Mouse (Mus musculus) midbrain, embryonic 15.5 days (tissue): ENCODE data around the gene Kdm1b. TPM values are rescaled to one million over a fixed set of nuclear protein-coding genes. Genes with fewer than 3 reads are reported as not detected.

Source experiments
- ATAC-seq: fragments of 200-750 bp; cut with Nextera tagmentation; replicated peaks from 2 replicates; pipeline ENCODE4 v1.8.0; 2017; ENCODE audit warnings: moderate TSS enrichment
- H3K27ac ChIP-seq: fragments of 300-500 bp; sonication (generic); 2 replicates; pipeline ENCODE4 v1.5.1; 2015; ENCODE audit warnings: mild to moderate bottlenecking, inconsistent platforms
- H3K27me3 ChIP-seq: fragments of 300-500 bp; sonication (generic); replicated peaks from 2 replicates; pipeline ENCODE4 v1.6.1; 2015; ENCODE audit warnings: inconsistent platforms
- H3K36me3 ChIP-seq: fragments of 300-500 bp; sonication (generic); replicated peaks from 2 replicates; pipeline ENCODE4 v1.6.1; 2015; ENCODE audit warnings: inconsistent platforms
- H3K4me1 ChIP-seq: fragments of 300-500 bp; sonication (generic); 2 replicates; pipeline ENCODE4 v1.6.1; 2015; ENCODE audit warnings: inconsistent platforms
- H3K4me2 ChIP-seq: fragments of 300-500 bp; sonication (generic); 2 replicates; pipeline ENCODE4 v1.6.1; 2015; ENCODE audit warnings: inconsistent platforms, mild to moderate bottlenecking, moderate library complexity
- H3K4me3 ChIP-seq: fragments of 300-500 bp; sonication (generic); 2 replicates; pipeline ENCODE4 v1.5.1; 2015; ENCODE audit warnings: mild to moderate bottlenecking, inconsistent platforms
- H3K9ac ChIP-seq: fragments of 300-500 bp; sonication (generic); 2 replicates; pipeline ENCODE4 v1.6.1; 2015; ENCODE audit warnings: mild to moderate bottlenecking, inconsistent platforms
- H3K9me3 ChIP-seq: fragments of 300-500 bp; sonication (generic); 2 replicates; pipeline ENCODE4 v1.6.1; 2016; ENCODE audit warnings: inconsistent platforms
- WGBS: fragments of 180-500 bp; shearing (Covaris S2); methylation state at CpG from one replicate; pipeline ENCODE4 v1.1.7; 2015; ENCODE audit warnings: mixed read lengths; 5-methylcytosine and 5-hydroxymethylcytosine counted together
- polyA plus RNA-seq: library from polyadenylated mRNA; unstranded; fragments of >200 nt; fragmentation: Nextera tagmentation; extraction: Ambion mirVana; gene quantifications from 2 replicates; pipeline ENCODE4 v1.2.1, GENCODE M21; 2015

Kdm1b gene
- polyA plus RNA-seq, 1 experiment from 2014 or later: 21.8 TPM

DNA sequence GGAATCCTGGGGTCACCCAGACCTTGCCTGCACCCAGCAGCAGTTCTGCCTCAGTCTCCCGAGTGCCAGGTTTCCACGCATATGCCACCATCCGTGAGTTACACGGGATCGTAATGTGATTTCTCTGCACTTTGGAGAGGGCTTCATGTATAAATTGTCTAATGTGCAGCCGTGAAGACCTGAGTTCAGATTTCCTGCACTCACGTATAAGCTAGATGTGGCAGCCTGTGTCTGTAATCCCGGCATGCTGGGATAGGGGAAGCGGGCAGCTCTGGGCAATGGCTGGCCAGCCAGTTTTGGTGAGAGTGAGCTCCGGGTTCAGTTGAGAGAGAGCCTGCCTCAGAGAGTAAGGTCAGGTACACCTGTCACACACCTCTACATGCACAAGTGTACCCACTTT is 23.2 kb downstream of the Kdm1b start:
- no peaks in the 10 kb centered on the region for H3K9me3 ChIP-seq
- H3K4me3 ChIP-seq: no peak overlapping the region
- no peaks in the 10 kb centered on the region for H3K27me3 ChIP-seq
- H3K4me1 ChIP-seq: no peaks in the 10 kb centered on the region
- no peak overlapping the region for H3K4me2 ChIP-seq
- H3K27ac ChIP-seq: no peak overlapping the region
- no peak overlapping the region for H3K9ac ChIP-seq
- H3K36me3 ChIP-seq: peaks cover 16% of the 10 kb centered on the region
- no peak for ATAC-seq
- whole genome bisulfite sequencing: 96% methylated on average over 10 of the region's 10 CpGs

DNA sequence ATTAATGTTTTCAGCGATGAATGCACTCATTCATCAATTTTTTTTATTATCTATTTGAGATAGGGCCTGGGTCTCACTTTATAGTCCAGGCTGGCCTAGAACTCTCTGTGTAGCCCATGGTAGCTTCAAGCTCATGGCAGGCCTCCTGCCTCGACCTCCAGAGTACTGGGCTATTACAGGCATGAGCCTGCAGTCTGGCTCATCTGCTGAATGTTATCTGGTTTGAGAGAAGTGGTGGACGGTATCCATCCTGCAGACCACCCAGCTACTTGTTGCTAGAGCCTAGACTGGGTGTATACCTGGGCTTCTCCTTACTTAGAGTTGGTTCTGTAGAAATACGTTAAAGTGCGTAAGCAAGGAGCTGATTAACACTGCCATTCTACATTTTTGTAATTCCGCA is 23.7 kb downstream of the Kdm1b start:
- H3K36me3 ChIP-seq: peaks cover 15% of the 10 kb centered on the region
- no peaks in the 10 kb centered on the region for H3K27me3 ChIP-seq
- ATAC-seq: no peak
- no peaks in the 10 kb centered on the region for H3K4me1 ChIP-seq
- 92% methylated on average over 6 of the region's 6 CpGs for WGBS
- no peak overlapping the region for H3K9ac ChIP-seq
- H3K27ac ChIP-seq: no peak overlapping the region
- no peak overlapping the region for H3K4me2 ChIP-seq
- no peak overlapping the region for H3K4me3 ChIP-seq
- no peaks in the 10 kb centered on the region for H3K9me3 ChIP-seq

DNA sequence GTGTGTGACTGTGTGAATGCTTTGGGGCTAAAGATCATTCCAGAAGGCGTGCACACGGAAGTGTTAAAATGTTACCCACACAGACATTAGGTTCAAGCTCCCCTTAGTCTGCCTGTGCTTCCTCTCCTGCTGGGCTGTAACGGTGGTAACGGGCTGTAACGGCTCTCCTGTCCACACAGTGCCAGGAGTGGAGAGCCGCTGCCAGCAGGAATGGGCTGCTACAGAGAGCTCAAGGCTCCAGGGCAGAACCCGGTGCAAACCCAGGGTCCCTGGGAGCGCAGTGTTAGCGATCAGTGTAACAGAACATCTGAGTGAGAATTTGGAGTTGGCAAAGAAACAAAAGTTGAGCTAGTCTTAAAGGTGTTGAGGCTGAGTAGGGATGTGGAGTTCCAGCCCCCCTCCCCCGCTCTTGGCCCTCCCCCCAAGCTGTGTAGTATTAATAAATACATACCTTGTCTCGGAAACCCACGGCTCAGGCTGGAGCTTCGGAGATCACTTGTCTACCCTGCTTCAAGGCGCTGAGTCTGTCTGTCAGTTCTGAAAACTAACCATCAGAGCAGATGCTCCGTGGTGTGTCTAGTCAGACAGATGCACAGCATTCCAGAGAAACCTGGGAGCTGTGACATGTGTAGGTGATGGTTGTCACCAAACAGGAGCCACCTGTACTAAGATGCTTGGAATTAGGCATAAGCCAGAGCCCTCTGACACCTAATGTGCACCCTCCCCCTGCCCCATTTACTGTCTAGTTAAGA is 27.2 kb downstream of the Kdm1b start:
- H3K4me2 ChIP-seq: no peak overlapping the region
- H3K4me1 ChIP-seq: no peaks in the 10 kb centered on the region
- WGBS: 85% methylated on average over 15 of the region's 15 CpGs
- H3K9ac ChIP-seq: no peak overlapping the region
- H3K27me3 ChIP-seq: no peaks in the 10 kb centered on the region
- H3K27ac ChIP-seq: no peak overlapping the region
- H3K9me3 ChIP-seq: no peaks in the 10 kb centered on the region
- peaks cover 24% of the 10 kb centered on the region for H3K36me3 ChIP-seq
- no peak for ATAC-seq
- no peak overlapping the region for H3K4me3 ChIP-seq

DNA sequence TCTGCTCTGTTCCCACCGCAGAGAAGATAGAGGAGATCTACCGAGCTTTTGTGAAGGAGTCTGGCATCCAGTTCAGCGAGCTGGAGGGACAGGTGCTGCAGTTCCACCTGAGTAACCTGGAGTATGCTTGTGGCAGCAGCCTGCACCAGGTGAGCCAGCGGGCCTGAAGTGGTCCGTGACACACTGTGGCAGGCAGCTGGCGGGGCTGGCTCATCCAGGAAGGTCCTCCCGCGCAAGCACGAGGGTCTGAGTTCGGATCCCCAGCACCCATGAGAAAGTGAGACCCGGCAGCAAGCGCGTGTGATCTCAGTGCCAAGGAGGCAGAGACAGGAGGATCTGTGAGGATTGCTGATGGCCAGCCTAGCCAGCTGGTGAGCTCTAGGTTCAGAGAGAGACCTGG is 28.6 kb downstream of the Kdm1b start:
- WGBS: 95% methylated on average over 13 of the region's 13 CpGs

DNA sequence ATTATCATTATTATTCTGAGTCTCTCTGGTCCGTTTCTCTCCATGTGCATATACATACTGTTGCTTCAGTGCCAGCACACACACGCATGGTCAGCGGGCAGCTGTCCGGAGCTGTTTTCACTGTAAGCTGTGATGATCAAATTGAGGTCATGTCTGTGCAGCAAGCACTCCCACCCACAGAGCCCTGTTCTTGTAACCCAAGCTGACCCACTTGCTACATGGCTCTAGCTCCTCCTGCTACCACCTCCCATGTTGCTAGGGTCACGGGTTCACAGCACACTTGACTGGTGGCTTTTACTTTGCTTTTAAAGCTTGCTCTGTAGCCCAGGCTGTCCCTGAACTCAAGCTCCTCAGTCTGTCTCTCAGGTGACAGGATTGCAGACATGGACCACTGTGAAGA is 29.2 kb downstream of the Kdm1b start:
- Histone ChIP-seq H3K9ac (no peak overlapping the region), H3K27ac (no peak overlapping the region), H3K27me3 (no peaks in the 10 kb centered on the region), H3K9me3 (no peaks in the 10 kb centered on the region), H3K4me2 (no peak overlapping the region), H3K36me3 (peaks cover 24% of the 10 kb centered on the region), H3K4me1 (no peaks in the 10 kb centered on the region), H3K4me3 (no peak overlapping the region)
- no peak for ATAC-seq
- WGBS: 91% methylated on average over 5 of the region's 5 CpGs

More for the DNA sequence above, 28.6 kb downstream of the Kdm1b start:
- Histone ChIP-seq H3K9ac (no peak overlapping the region), H3K36me3 (peaks cover 20% of the 10 kb centered on the region), H3K27me3 (no peaks in the 10 kb centered on the region), H3K9me3 (no peaks in the 10 kb centered on the region), H3K27ac (no peak overlapping the region), H3K4me1 (no peaks in the 10 kb centered on the region), H3K4me2 (no peak overlapping the region), H3K4me3 (no peak overlapping the region)
- ATAC-seq: no peak

DNA sequence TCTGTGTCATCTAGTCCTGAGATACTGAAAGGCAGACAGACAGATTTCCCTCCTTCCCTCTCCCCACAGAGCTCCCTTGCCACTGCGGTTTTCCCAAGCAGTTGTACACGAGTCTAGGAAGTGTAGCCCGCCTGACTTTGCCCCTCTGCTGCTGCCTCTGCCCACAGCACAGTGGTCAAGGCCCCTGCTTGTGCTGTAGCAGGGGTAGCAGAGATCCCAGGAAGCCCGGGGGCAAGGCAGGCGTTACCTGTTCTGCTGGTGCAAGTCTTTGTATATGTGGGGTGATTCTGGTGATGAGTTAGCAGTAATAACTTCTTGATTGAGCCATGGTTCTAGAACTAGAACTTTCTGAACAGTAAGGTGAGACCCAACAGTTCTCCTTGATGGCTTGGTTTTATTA is 32.9 kb downstream of the Kdm1b start:
- H3K27ac ChIP-seq: no peak overlapping the region
- 91% methylated on average over 5 of the region's 5 CpGs for WGBS
- H3K36me3 ChIP-seq: peaks cover 54% of the 10 kb centered on the region

DNA sequence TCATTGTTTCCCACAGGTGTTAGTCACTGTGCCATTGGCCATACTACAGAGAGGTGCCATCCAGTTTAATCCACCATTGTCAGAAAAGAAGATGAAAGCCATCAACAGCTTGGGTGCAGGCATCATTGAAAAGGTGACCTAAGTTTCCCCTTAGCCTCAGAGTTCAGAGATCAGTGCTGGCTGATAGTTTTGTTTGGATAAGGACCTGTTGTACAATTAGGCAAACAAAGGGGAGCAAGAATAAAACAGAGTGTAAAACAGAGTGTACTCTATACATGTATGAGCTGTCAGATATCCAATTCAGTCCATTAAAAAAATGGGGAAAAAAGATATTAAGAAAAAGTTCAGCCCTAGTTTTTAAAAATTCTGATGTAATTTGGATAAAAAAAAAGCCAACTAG is 34.1 kb downstream of the Kdm1b start:
- Histone ChIP-seq H3K9me3 (no peaks in the 10 kb centered on the region), H3K27ac (no peak overlapping the region), H3K4me3 (no peak overlapping the region), H3K36me3 (peaks cover 53% of the 10 kb centered on the region), H3K9ac (no peak overlapping the region), H3K4me2 (no peak overlapping the region), H3K27me3 (no peaks in the 10 kb centered on the region), H3K4me1 (no peaks in the 10 kb centered on the region)
- ATAC-seq: no peak

More for the DNA sequence above, 32.9 kb downstream of the Kdm1b start:
- H3K4me3 ChIP-seq: no peak overlapping the region
- ATAC-seq: no peak
- no peak overlapping the region for H3K9ac ChIP-seq
- no peaks in the 10 kb centered on the region for H3K27me3 ChIP-seq
- no peaks in the 10 kb centered on the region for H3K9me3 ChIP-seq
- no peaks in the 10 kb centered on the region for H3K4me1 ChIP-seq
- no peak overlapping the region for H3K4me2 ChIP-seq

DNA sequence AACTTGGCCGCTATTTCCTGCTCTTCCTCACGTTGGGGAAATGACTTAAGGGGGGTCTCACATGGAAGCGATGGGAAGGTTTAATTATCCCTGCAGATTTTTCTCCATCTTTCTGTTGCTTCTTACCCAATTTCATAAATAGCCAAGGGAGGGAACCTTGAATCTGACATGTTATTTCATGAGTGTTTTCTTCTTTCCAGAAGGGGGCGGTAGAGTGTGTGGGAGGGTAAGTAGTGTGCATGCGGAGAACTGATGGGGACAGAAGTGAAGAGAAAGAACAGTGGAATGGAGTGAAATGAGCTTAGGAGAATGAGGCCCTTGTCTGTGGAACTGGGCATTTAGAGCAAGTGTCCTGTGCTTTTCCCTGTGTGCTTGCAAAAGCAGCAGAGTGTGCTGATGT is 35.5 kb downstream of the Kdm1b start:
- H3K36me3 ChIP-seq: peaks cover 60% of the 10 kb centered on the region
- 70% methylated on average over 5 of the region's 5 CpGs for WGBS
- H3K27ac ChIP-seq: no peak overlapping the region
- no peak overlapping the region for H3K4me3 ChIP-seq
- H3K9me3 ChIP-seq: no peaks in the 10 kb centered on the region
- H3K4me2 ChIP-seq: no peak overlapping the region
- no peak overlapping the region for H3K9ac ChIP-seq
- no peaks in the 10 kb centered on the region for H3K27me3 ChIP-seq
- H3K4me1 ChIP-seq: no peaks in the 10 kb centered on the region
- ATAC-seq: no peak

GRCm38 (mm10) chr13:47080905-47081505 is 37.7 kb downstream of the Kdm1b start:
- Histone ChIP-seq H3K27me3 (no peaks in the 10 kb centered on the region), H3K4me2 (no peak overlapping the region), H3K4me3 (no peak overlapping the region), H3K36me3 (peaks cover 52% of the 10 kb centered on the region), H3K9ac (no peak overlapping the region), H3K9me3 (no peaks in the 10 kb centered on the region), H3K4me1 (no peaks in the 10 kb centered on the region), H3K27ac (no peak overlapping the region)
- no peak for ATAC-seq
- WGBS: 85% methylated on average over 4 of the region's 4 CpGs

- Histone ChIP-seq H3K9ac (no peak overlapping the region), H3K36me3 (peaks cover 3% of the 10 kb centered on the region; the same call in 1 of the 2 replicates), H3K9me3 (no peaks in the 10 kb centered on the region), H3K4me3 (no peak overlapping the region), H3K27ac (no peak overlapping the region), H3K4me2 (no peak overlapping the region), H3K27me3 (no peaks in the 10 kb centered on the region), H3K4me1 (no peaks in the 10 kb centered on the region)
- no peak for ATAC-seq
- 95% methylated on average over 1 of the region's 1 CpGs for WGBS
These were observed 45.1 kb downstream of the Kdm1b start for GRCm38 (mm10) chr13:47088433-47088832.

GRCm38 (mm10) chr13:47089271-47089670 is 46.0 kb downstream of the Kdm1b start:
- Histone ChIP-seq H3K27ac (no peak overlapping the region), H3K4me3 (no peak overlapping the region), H3K4me2 (no peak overlapping the region), H3K27me3 (no peaks in the 10 kb centered on the region), H3K4me1 (no peaks in the 10 kb centered on the region), H3K9me3 (no peaks in the 10 kb centered on the region), H3K36me3 (peaks cover 3% of the 10 kb centered on the region; the same call in 1 of the 2 replicates), H3K9ac (no peak overlapping the region)
- ATAC-seq: no peak
- WGBS: 91% methylated on average over 2 of the region's 2 CpGs

DNA sequence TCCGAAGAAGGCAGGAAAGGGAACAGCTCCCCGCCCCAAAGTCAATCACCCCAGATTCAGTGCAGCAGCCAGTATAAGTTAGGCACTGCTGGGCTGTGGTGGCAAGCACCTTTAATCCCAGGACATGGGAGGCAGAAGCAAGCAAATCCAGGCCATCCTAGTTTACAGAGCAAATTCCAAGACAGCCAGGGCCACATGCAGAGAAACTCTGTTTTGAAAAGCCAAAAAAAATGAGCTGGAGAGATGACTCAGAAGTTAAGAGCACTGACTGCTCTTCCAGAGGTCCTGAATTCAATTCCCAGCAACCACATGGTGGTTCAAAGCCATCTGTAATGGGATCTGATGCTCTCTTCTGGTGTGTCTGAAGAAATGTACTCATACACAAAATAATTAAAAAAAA is 50.5 kb downstream of the Kdm1b start:
- H3K27me3 ChIP-seq: no peaks in the 10 kb centered on the region
- no peaks in the 10 kb centered on the region for H3K9me3 ChIP-seq
- 97% methylated on average over 2 of the region's 2 CpGs for WGBS
- H3K4me1 ChIP-seq: no peaks in the 10 kb centered on the region
- H3K4me2 ChIP-seq: no peak overlapping the region
- no peak overlapping the region for H3K9ac ChIP-seq
- ATAC-seq: no peak
- H3K36me3 ChIP-seq: peaks cover 9% of the 10 kb centered on the region
- no peak overlapping the region for H3K4me3 ChIP-seq
- no peak overlapping the region for H3K27ac ChIP-seq

- H3K27ac ChIP-seq: no peak overlapping the region
- WGBS: 86% methylated on average over 2 of the region's 2 CpGs
- H3K9ac ChIP-seq: no peak overlapping the region
- H3K4me3 ChIP-seq: no peak overlapping the region
- H3K27me3 ChIP-seq: no peaks in the 10 kb centered on the region
- no peak overlapping the region for H3K4me2 ChIP-seq
- peaks cover 13% of the 10 kb centered on the region for H3K36me3 ChIP-seq
- no peaks in the 10 kb centered on the region for H3K9me3 ChIP-seq
- ATAC-seq: no peak
- no peaks in the 10 kb centered on the region for H3K4me1 ChIP-seq
These were observed 53.3 kb downstream of the Kdm1b start for GRCm38 (mm10) chr13:47096591-47096990.
